Mouse (Mus musculus) myocyte (in vitro differentiated cells): Measurements from ENCODE around the gene Bckdha.

Experiments used
- CEBPB ChIP-seq: IDR thresholded peaks from 2 replicates; pipeline ENCODE4 v1.6.1; 2011; ENCODE audit warnings: mild to moderate bottlenecking, moderate library complexity; ENCODE audit not compliant: poor library complexity, insufficient read depth, severe bottlenecking
- POLR2A ChIP-seq: IDR thresholded peaks from one replicate; pipeline ENCODE4 v1.6.1; 2011; ENCODE audit warnings: low read depth, mild to moderate bottlenecking, control low read depth, moderate library complexity; ENCODE audit not compliant: insufficient read length
- USF1 ChIP-seq: IDR thresholded peaks from one replicate; pipeline ENCODE4 v1.6.1; 2011; ENCODE audit warnings: low read depth, mild to moderate bottlenecking, control low read depth, moderate library complexity

- no peak for TF ChIP-seq POLR2A
- TF ChIP-seq CEBPB = no peak
- no peak for TF ChIP-seq USF1
These were observed 33.1 kb downstream of the Bckdha start for GRCm38 (mm10) chr7:25625594-25626250.
